Mouse (Mus musculus): ENCODE data around the gene Ctdnep1. TPM values are rescaled to one million over a fixed set of nuclear protein-coding genes. Genes with fewer than 3 reads are reported as not detected.

Ctdnep1 gene
- total and polyA plus RNA-seq, 3 experiments = 42.9 to 143 (median 66.7) TPM

DNA sequence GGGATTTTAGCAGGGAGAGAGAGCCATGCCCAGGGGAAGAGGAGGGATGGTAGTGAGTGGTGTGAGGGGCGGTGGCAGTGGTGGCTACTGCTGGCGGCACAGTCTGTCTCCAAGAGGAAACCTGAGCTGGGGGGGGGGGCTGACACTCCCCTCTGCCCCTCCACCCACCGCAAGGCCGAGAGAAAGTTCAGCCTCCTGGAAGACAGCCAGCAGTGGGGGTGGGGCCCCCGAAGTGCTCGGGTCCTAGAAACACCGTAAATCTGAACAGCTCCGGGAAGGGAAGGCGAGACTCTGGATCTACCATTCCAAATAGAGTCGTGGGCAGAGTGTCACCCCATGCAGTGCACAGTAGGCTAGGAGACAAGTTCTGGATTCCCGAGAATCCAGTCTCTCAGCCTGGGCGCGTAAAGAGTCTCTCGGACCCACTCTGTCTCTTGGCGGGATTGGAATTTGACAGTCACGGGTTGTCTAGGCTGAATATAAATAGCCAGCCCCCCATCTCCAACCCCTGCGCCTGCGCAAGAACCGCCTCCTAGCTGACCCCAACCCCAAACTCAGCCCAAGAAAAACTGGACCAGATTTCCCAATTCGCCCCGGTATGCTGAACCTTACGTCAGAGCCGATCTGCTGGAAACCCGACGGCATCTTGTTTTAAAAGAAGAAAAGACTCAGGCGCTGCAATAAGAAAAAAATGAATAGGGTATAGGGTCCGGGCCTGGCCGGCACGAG is 33.5 kb upstream of the Ctdnep1 start:
- DNase-seq (ENCODE audit: extremely low read depth) = no peak
- H3K4me2 ChIP-seq (ENCODE audit: insufficient read depth, low read depth, poor library complexity, severe bottlenecking) = peak overlapping the region; percentile 79
- no peak for TF ChIP-seq MXI1 (IDR thresholded peaks at IDR 0.05; ENCODE audit: low read depth, low read length)
- 0 out of 2 replicates have a peak, but pooled peaks have one; percentile 40 for TF ChIP-seq TCF12 (IDR thresholded peaks at IDR 0.05; ENCODE audit: low read depth, low read length)
- TF ChIP-seq CHD2 (IDR thresholded peaks at IDR 0.05; ENCODE audit: low read length) = 0 out of 2 replicates have a peak, but pooled peaks have one; percentile 20
- TF ChIP-seq HCFC1 (IDR thresholded peaks at IDR 0.05; ENCODE audit: low read depth, low read length) = no peak
- no peak for TF ChIP-seq PAX5 (IDR thresholded peaks at IDR 0.05; ENCODE audit: low read length)
- in situ Hi-C loops (cut with MboI; ENCODE audit: low pct_ligation_motif_present, low pct_unique_long_range_greater_than_20kb, low sequenced_read_pairs) = no loop called here
- peaks cover 21 to 36% of the 10 kb centered on the region in 2 experiments for H3K4me1 ChIP-seq (ENCODE audit: control insufficient read depth in 1 of 2, insufficient read depth in 2 of 2)
- peak overlapping the region in 2 of 3 experiments; percentile 43 to 56 for H3K4me3 ChIP-seq (replicated peaks in 1 of 3; ENCODE audit: low read depth in 2 of 3, low read length in 2 of 3, poor library complexity in 1 of 3)
- H3K27ac ChIP-seq (ENCODE audit: insufficient read depth, low read depth) = no peak overlapping the region
- peaks cover 14% of the 10 kb centered on the region for H3K27me3 ChIP-seq (replicated peaks)
- H3K9ac ChIP-seq (ENCODE audit: insufficient read depth, low read depth) = no peak overlapping the region
- peaks cover 0 to 15% of the 10 kb centered on the region in 2 experiments for H3K36me3 ChIP-seq (replicated peaks in 1 of 2; ENCODE audit: control insufficient read depth in 1 of 2, insufficient read depth in 1 of 2, low read length in 1 of 2)
- H3K79me2 ChIP-seq (replicated peaks; ENCODE audit: control insufficient read depth, extremely low read depth, insufficient read depth, poor library complexity, severe bottlenecking) = no peaks in the 10 kb centered on the region
- dilution Hi-C loops (cut with MboI; ENCODE audit: extremely low pct_ligation_motif_present, extremely low pct_unique_long_range_greater_than_20kb, low sequenced_read_pairs) = no loop called here
- H3K9me3 ChIP-seq (replicated peaks; ENCODE audit: low read length) = no peaks in the 10 kb centered on the region

DNA sequence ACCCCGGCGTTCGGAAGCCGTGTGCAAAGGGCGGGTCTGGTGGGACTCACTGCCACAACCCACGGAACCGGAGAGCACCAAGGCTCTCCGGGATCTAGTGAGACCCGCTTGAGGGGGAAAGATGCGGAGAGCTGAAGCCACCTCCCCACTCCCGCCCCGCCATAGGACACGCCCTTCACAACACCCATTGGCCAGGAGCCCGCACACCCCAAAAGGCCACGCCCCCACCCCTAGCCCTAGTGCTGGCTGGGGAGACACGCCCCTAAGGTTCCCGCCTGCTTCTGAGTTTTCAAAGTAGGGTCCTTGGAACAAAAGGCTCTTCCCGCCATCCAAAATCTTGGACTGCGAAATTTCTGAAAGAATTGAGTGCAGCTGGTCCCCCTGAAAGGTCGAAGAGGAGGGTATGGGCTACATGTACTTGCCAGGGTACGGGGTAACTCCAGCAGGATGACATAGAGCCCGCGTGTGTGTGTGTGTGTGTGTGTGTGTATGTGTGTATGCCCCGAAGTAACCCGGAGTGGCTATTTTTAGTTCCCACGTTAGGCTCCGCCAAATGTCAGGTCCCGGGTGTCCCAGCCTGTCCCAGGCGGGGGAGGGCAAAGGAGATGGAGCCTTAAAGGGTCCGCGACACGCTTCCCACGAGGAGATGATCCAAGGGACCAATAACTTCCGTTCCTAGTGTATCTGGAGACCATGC is 32.7 kb upstream of the Ctdnep1 start, which contains the start of gene Slc2a4:
Gene Slc2a4 (minus strand): TSS at position 123 of the 697 bp plus-strand sequence.
- DNase-seq (ENCODE audit: extremely low read depth) = peak; percentile 94
- dilution Hi-C loops (cut with MboI; ENCODE audit: extremely low pct_ligation_motif_present, extremely low pct_unique_long_range_greater_than_20kb, low sequenced_read_pairs) (no loop called here), in situ Hi-C loops (cut with MboI; ENCODE audit: low pct_ligation_motif_present, low pct_unique_long_range_greater_than_20kb, low sequenced_read_pairs) (no loop called here)
- H3K36me3 ChIP-seq (replicated peaks in 1 of 2; ENCODE audit: control insufficient read depth in 1 of 2, insufficient read depth in 1 of 2, low read length in 1 of 2) = peaks cover 0 to 10% of the 10 kb centered on the region in 2 experiments
- peaks cover 14% of the 10 kb centered on the region for H3K27me3 ChIP-seq (replicated peaks)
- H3K4me2 ChIP-seq (ENCODE audit: insufficient read depth, low read depth, poor library complexity, severe bottlenecking) = peak within 1 kb of the TSS; percentile 79
- H3K4me3 ChIP-seq (replicated peaks in 1 of 3; ENCODE audit: low read depth in 2 of 3, low read length in 2 of 3, poor library complexity in 1 of 3) = peak within 1 kb of the TSS; percentile 24 to 56 (median 43)
- H3K9ac ChIP-seq (ENCODE audit: insufficient read depth, low read depth) = no peak within 1 kb of the TSS
- no peak within 1 kb of the TSS for H3K27ac ChIP-seq (ENCODE audit: insufficient read depth, low read depth)
- no peaks in the 10 kb centered on the region for H3K79me2 ChIP-seq (replicated peaks; ENCODE audit: control insufficient read depth, extremely low read depth, insufficient read depth, poor library complexity, severe bottlenecking)
- H3K9me3 ChIP-seq (replicated peaks; ENCODE audit: low read length) = no peaks in the 10 kb centered on the region
- peaks cover 23 to 39% of the 10 kb centered on the region in 2 experiments for H3K4me1 ChIP-seq (ENCODE audit: control insufficient read depth in 1 of 2, insufficient read depth in 2 of 2)
- TF ChIP-seq MXI1 (IDR thresholded peaks at IDR 0.05; ENCODE audit: low read depth, low read length) (peak; percentile 70; the same call in 1 of the 2 replicates), MAZ (IDR thresholded peaks at IDR 0.05; ENCODE audit: low read depth, low read length) (0 out of 2 replicates have a peak, but pooled peaks have one; percentile 49), E2F4 (IDR thresholded peaks at IDR 0.05; ENCODE audit: insufficient replicate concordance, low read depth, low read length) (0 out of 2 replicates have a peak, but pooled peaks have one; percentile 40), POLR2A (IDR thresholded peaks at IDR 0.05; ENCODE audit: low read depth, low read length) (peak; percentile 55), MYC (IDR thresholded peaks at IDR 0.05; ENCODE audit: low read depth, low read length) (no peak), ZNF384 (IDR thresholded peaks at IDR 0.05; ENCODE audit: low read depth, low read length) (no peak), POLR2AphosphoS2 (IDR thresholded peaks at IDR 0.05; ENCODE audit: low read depth, low read length) (no peak), TBP (conservative IDR thresholded peaks at IDR 0.05; ENCODE audit: low read depth, low read length) (0 out of 2 replicates have a peak, but pooled peaks have one; percentile 23), SIN3A (IDR thresholded peaks at IDR 0.05; ENCODE audit: low read length) (peak; percentile 65; the same call in 1 of the 2 replicates)

Data from CH12.LX (cell line).